8 mouse cellular contexts compared by ENCODE assay signal in the genomic region with DNA sequence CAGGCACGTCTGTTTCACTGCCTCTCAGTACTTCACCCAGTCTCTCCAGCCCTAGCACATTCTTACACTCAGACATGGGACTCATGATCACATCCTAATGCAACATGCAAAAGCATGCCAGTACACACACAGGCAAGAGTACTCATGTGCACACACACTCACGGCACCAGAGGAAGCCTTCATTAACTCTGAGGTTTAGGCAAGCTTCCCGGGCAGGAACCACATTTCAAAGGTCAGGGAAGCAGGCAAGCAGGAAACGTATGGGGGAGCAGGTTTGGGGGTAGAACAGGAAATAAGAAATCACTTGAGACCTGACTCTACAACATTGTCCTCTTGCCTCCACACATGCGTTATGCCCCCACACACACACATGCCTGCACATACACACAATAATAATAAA. TPM values are rescaled to one million over a fixed set of nuclear protein-coding genes. Genes with fewer than 3 reads are reported as not detected.
DNase-seq lines count a peak whose midpoint lies in the region; ATAC-seq lines count a peak whose summit lies in the region.

No protein-coding gene starts in this region.

- WGBS in liver, embryonic 12.5 days (ENCODE audit: insufficient replicate concordance): 22% methylated on average over 5 of the region's 5 CpGs

- no peak overlapping the region for H3K27ac ChIP-seq in liver, embryonic 12.5 days

- peak; percentile 60 to 65 for ATAC-seq in hematopoietic stem cell, adult 5-6 weeks (replicated peaks in 1 of 2; ENCODE audit: insufficient read depth in 1 of 2, low FRiP score in 2 of 2, low TSS enrichment in 1 of 2, low read depth in 1 of 2, poor library complexity in 2 of 2, severe bottlenecking in 2 of 2)
- ATAC-seq in liver, embryonic 12.5 days: no peak; the same call in 1 of the 2 replicates

- peak overlapping the region; percentile 25; the same call in 1 of the 2 replicates for H3K4me2 ChIP-seq in liver, embryonic 12.5 days

- H3K4me3 ChIP-seq in liver, embryonic 12.5 days: no peak overlapping the region

- no peaks in the 10 kb centered on the region for H3K27me3 ChIP-seq in liver, embryonic 12.5 days (replicated peaks)

- peak; percentile 45 for DNase-seq in adrenal gland, postnatal 10 days
- DNase-seq in adrenal gland, postnatal 25 days: no peak
- DNase-seq in CD4-positive, CD25-positive, alpha-beta regulatory T cell, adult 2 months (ENCODE audit: low read depth, low spot score): peak; percentile 36
- DNase-seq in cerebellum, postnatal 36 days: no peak
- no peak for DNase-seq in spleen, adult 18-20 months
- DNase-seq in cerebellum, adult 9-11 months: no peak

- H3K9ac ChIP-seq in liver, embryonic 12.5 days: no peak overlapping the region

- H3K9me3 ChIP-seq in liver, embryonic 12.5 days (replicated peaks): no peaks in the 10 kb centered on the region

- H3K4me1 ChIP-seq in liver, embryonic 12.5 days: peaks cover 59% of the 10 kb centered on the region

- no peaks in the 10 kb centered on the region for H3K36me3 ChIP-seq in liver, embryonic 12.5 days

RNA-seq across cellular contexts. Expression of a gene that starts 20.9 kb away (rescaled TPM):
- total RNA-seq in adrenal gland, postnatal 10 days (2021): 100 to 1,000 TPM in 1 of 2 experiments, 10 to 100 TPM in 1; 87.0 to 104 TPM
- total RNA-seq in adrenal gland, postnatal 25 days (2021): 97.9 and 117 TPM in 2 replicates
- total RNA-seq in hematopoietic stem cell, adult 5-6 weeks (2017): 22.0 and 24.0 TPM in 2 replicates
- polyA plus RNA-seq in liver, embryonic 12.5 days (2016; fragmentation: Nextera tagmentation; extraction: Ambion mirVana): 2.7 TPM in 2 replicates

RNA-seq across cellular contexts. Expression of a gene that starts 42.6 kb away (rescaled TPM):
- 10 to 100 TPM; 20.9 to 45.9 TPM for total RNA-seq in adrenal gland, postnatal 10 days (2021)
- total RNA-seq in adrenal gland, postnatal 25 days (2021): 21.2 and 30.4 TPM in 2 replicates
- total RNA-seq in hematopoietic stem cell, adult 5-6 weeks (2017): 4.6 and 6.1 TPM in 2 replicates
- polyA plus RNA-seq in liver, embryonic 12.5 days (2016; fragmentation: Nextera tagmentation; extraction: Ambion mirVana): 16.4 and 16.5 TPM in 2 replicates

Comparison
In these comparisons a context has a peak if more than half of its experiments do, and no peak if none do; other contexts are left out.
1. DNase-seq: peak in adrenal gland, postnatal 10 days (single experiment) and CD4-positive, CD25-positive, alpha-beta regulatory T cell, adult 2 months (single experiment); none in adrenal gland, postnatal 25 days (single experiment), cerebellum, postnatal 36 days (0 of 2), spleen, adult 18-20 months (0 of 2) and cerebellum, adult 9-11 months (single experiment).